Mouse (Mus musculus) E14TG2a.4 (cell line): ENCODE measurements around the gene Acads.
"Not testable (repeated sequence)": the region's sequence is repeated elsewhere in the genome, so short reads cannot be mapped to it uniquely, and the experiment has no call there.

Source experiments
- H3K27me3 ChIP-seq: 2 replicates; pipeline ENCODE4 v1.6.1; 2014; ENCODE audit warnings: low read length, control low read depth; ENCODE audit not compliant: insufficient read depth
- H3K36me3 ChIP-seq: 2 replicates; pipeline ENCODE4 v1.6.1; 2014; ENCODE audit warnings: low read length, control low read depth; ENCODE audit not compliant: insufficient read depth
- H3K4me1 ChIP-seq: replicated peaks from 2 replicates; pipeline ENCODE4 v1.6.1; 2014; ENCODE audit warnings: low read depth, low read length, control low read depth
- H3K4me3 ChIP-seq: replicated peaks from 2 replicates; pipeline ENCODE4 v1.5.1; 2014; ENCODE audit warnings: mild to moderate bottlenecking, low read length
- H3K9me3 ChIP-seq: 2 replicates; pipeline ENCODE4 v1.6.1; 2014; ENCODE audit warnings: low read length, control low read depth
- CTCF ChIP-seq: conservative IDR thresholded peaks from 2 replicates; pipeline ENCODE4 v1.5.1; 2014; ENCODE audit warnings: low read length
- NANOG ChIP-seq: IDR thresholded peaks from 2 replicates; pipeline ENCODE4 v1.6.1; 2014; ENCODE audit warnings: borderline replicate concordance, low read length, mixed read lengths
- POU5F1 ChIP-seq: IDR thresholded peaks from 2 replicates; pipeline ENCODE4 v1.6.1; 2014; ENCODE audit warnings: low read length, borderline replicate concordance

Acads gene

DNA sequence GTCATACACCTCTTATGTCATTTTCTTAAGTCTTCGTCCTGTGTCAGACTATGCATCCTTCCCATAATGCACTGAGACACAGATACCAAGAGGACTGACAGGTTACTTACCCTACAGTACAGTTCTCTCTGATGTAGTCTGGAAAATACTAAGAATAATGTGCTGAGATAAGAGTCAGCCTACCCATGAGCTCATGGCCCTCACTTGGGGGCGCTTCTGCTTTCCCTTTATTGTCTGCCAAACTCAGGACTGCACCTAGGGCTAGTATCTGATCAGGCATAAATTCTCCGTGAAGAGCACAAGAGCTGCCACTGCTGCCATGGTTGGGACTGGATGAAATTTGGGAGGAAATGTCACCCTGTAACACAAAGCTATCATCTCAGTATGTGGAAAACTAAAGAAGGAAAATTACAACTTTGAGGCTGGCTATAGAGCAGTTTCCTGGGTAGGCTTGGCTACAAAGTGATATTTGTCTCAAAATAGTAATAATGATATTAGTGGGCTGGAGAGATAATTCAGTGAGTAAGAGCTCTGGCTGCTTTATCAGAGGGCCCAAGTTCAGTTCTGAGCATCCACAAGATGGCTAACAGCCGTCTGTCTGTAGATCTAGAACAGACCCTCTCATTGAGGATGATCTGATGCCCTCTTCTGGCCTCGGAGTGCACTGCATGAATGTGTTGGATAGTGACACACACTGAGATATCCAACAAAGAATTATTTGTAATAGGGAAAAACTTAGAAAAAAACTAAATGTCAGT, 42.8 kb downstream of the Acads start:
- Histone ChIP-seq H3K36me3 (peaks cover 62% of the 10 kb centered on the region), H3K27me3 (no peaks in the 10 kb centered on the region), H3K4me1 (peaks cover 27% of the 10 kb centered on the region), H3K9me3 (no peaks in the 10 kb centered on the region), H3K4me3 (no peak overlapping the region)
- TF ChIP-seq POU5F1 (no peak), NANOG (no peak), CTCF (peak; percentile 73)

DNA sequence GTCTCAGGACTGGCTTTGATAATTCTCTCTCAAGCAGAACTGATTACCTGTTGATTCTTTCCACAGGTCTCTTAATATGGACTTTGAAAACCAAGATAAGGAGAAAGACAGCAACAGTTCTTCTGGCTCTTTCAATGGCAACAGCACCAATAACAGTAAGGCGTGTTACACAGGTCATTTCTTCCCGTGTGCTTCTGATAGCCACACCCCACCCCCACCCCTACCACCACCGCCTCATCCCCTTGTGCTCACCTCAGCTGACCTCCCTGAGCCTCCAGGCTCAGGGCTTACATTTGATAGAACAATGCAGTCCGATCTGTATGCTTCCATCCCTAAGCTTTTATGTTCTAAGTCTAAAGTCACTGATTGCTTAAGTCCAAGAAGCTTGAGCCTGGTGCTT, 44.4 kb downstream of the Acads start:
- Histone ChIP-seq H3K27me3 (no peaks in the 10 kb centered on the region), H3K4me1 (peaks cover 37% of the 10 kb centered on the region), H3K4me3 (no peak overlapping the region), H3K9me3 (no peaks in the 10 kb centered on the region), H3K36me3 (peaks cover 56% of the 10 kb centered on the region)
- no peak for TF ChIP-seq POU5F1

DNA sequence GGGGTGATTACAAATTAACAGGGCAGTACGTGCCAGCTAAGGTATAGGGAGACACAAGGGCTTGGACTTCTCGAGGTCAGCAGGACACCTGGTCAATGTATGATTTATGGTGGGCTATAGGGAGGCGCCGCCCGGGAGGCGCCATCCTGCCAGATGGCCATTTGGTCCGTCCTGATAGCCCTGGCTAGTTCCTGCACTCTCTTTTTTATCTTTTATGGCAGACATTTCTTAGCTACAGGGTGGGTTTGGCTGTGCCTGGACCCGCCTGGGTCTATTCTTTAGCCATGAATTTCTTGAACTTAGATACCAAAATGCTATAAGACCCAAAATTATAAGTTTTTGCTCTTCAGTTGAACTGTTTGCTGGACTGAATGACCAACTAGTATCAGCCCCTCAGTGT, 45.8 kb downstream of the Acads start:
- peaks cover 39% of the 10 kb centered on the region for H3K4me1 ChIP-seq
- not testable (repeated sequence) for H3K27me3 ChIP-seq, H3K4me3 ChIP-seq

DNA sequence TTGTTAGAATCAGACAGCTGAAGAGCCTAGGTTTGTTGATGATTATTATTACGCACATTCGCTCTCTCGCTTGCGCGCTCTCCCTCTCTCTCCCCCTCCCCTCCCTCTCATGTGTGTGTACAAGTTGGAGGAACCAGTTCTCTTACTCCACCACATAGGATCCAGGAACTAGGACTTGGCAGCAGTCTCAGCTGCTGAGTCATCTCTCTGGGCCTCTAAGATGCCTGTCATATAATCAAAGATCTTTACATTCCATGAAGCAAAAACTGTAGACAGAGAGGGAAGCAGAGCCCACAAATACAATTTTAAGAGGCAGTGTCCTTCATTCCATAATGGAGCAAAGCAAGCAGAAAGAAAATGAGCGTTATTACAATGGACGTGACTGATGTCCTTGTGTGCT, 47.0 kb downstream of the Acads start:
- H3K27me3 ChIP-seq = no peaks in the 10 kb centered on the region
- H3K4me3 ChIP-seq = no peak overlapping the region
- TF ChIP-seq NANOG (no peak), POU5F1 (no peak), CTCF (no peak)
- H3K4me1 ChIP-seq = peaks cover 49% of the 10 kb centered on the region
- no peaks in the 10 kb centered on the region for H3K9me3 ChIP-seq
- H3K36me3 ChIP-seq = peaks cover 46% of the 10 kb centered on the region

More for the DNA sequence above, 45.8 kb downstream of the Acads start:
- H3K9me3 ChIP-seq = not testable (repeated sequence)
- H3K36me3 ChIP-seq = peaks cover 49% of the 10 kb centered on the region

DNA sequence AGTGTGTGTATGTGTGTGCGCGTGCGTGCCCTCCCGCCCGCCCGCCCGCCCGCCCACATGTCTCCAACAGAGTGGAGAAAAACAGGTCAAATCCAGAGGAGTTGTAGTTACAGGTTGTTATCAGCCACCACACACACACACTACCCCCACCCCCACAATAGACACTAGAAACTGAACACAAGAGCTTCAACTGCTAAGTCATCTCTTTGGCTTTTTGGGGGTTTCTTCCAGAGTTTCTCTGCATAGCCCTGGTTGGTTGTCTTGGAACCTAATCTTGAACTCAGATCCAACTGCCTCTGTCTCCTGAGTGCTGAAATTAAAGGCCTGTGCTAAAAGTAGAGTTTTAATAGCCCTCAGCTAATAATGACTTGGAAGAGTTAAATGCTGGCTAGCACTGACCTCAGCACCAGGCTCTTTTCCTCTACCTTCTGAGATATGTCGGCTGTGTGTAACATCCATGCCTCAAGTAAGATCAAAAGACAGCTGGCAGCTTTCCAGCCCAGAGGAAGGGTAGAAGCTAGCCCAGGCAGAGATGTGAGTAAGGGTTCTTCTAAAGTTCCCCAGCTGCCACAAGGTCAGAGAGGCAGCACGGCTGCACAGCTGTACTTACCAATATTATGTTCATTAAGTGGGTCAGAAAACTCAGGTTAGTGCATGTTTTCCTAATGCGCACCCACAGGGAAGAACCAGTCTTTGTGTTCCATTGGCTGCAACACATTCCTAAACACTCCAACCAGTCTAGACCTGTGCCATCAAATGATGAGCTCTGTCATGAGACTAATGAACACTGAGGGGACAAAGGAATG, 47.8 kb downstream of the Acads start:
- Histone ChIP-seq H3K4me1 (peaks cover 55% of the 10 kb centered on the region), H3K4me3 (no peak overlapping the region), H3K36me3 (peaks cover 43% of the 10 kb centered on the region), H3K27me3 (no peaks in the 10 kb centered on the region), H3K9me3 (no peaks in the 10 kb centered on the region)
- TF ChIP-seq POU5F1 (no peak), NANOG (no peak), CTCF (no peak)

DNA sequence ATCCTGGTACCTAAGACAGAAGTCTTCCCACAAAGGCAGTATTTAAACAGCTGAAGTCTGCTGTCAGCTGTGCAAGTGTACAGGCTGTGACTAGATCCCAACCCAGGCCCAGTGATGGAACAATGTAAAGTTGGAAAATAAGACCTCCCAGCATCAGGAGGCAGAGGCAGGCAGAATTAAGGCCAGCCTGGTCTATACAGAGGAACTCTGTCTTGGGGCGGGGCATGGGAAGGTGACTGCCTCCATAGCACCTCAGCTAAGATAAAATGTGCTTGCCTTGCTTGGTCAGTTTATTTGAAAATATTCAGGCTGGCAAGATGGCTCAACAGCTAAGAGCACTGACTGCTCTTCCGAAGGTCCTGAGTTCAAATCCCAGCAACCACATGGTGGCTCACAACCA, 48.7 kb downstream of the Acads start:
- Histone ChIP-seq H3K9me3 (no peaks in the 10 kb centered on the region), H3K4me3 (no peak overlapping the region), H3K36me3 (peaks cover 43% of the 10 kb centered on the region), H3K4me1 (peaks cover 63% of the 10 kb centered on the region), H3K27me3 (no peaks in the 10 kb centered on the region)
- no peak for TF ChIP-seq POU5F1
- no peak for TF ChIP-seq CTCF
- TF ChIP-seq NANOG = no peak

DNA sequence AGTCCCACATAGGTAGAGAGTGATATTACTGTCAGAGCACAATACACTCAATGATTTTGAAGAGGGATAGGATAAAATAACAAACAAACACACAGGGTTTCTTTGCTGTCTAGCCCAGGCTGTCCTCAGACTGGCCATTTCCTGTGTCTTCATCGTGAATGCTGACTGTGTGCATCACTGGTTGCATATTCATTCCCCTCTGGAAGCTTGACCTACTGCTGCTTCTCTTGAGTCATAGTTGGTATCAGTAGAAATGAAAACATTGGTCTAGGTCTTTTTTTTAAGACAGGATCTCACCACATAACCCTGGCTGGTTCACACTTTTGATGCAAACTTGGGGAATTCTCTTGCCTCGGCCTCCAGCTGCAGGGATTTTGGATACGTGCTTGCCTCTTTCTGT, 49.5 kb downstream of the Acads start:
- Histone ChIP-seq H3K27me3 (no peaks in the 10 kb centered on the region), H3K4me1 (peaks cover 61% of the 10 kb centered on the region), H3K9me3 (no peaks in the 10 kb centered on the region), H3K4me3 (no peak overlapping the region), H3K36me3 (peaks cover 43% of the 10 kb centered on the region)
- TF ChIP-seq POU5F1 (no peak), NANOG (no peak), CTCF (no peak)

DNA sequence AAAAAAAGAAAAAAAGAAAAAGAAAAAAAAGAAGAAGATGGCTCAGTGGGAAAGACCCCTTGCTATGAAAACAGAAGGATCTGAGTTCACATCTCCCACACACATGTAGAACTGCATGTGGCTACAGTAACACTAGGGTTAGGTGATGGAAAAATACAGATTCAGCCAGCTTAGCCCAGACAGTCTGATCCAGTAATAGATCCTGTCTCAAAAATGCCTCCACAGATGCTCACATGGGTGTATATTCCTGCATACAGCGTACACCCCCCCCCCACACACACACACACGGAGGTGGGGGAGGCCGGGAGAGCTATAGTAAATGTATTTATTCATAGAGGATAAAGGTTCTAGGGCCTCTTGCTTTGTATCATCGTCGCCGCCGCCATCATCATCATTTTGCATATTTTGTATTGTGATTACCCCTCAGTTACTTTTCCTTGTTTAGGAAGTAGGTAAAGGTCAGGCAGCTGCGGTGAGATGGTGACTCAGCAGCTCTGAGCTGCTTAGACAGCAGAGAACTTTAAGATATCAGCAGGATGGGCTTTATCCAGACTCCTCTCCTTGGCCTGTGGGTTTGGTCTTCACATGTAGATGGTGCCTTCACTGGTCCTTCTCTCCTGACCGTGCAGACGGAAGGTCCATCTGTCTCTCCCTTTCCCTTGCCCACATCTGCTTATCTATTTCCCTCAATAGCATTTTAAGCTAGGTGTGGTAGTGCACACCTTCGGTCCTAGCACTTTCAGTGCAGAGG, 50.3 kb downstream of the Acads start:
- Histone ChIP-seq H3K4me3 (no peak overlapping the region), H3K27me3 (no peaks in the 10 kb centered on the region), H3K36me3 (peaks cover 47% of the 10 kb centered on the region), H3K9me3 (no peaks in the 10 kb centered on the region), H3K4me1 (peaks cover 58% of the 10 kb centered on the region)
- TF ChIP-seq NANOG (no peak), POU5F1 (no peak), CTCF (no peak)
